Mouse (Mus musculus): ENCODE measurements around the gene Stard7. TPM values are rescaled to one million over a fixed set of nuclear protein-coding genes. Genes with fewer than 3 reads are reported as not detected.

Gene Stard7
- total RNA-seq, 2 experiments from 2014 or later, result 98.8 to 104 TPM

Other genes starting within 250 kb of the Stard7 start
- gene Blvra, start 199.6 kb upstream of the Stard7 start, total RNA-seq (2021), result 10 to 100 TPM; 15.5 to 16.4 TPM
- 10 to 100 TPM in 1 of 2 experiments, 1 to 10 TPM in 1; 9.0 to 12.5 TPM for gene Ncaph, start 136.3 kb upstream of the Stard7 start, total RNA-seq (2021)
- 1 to 10 TPM; 6.7 to 8.0 TPM for gene Itpripl1, start 126.8 kb upstream of the Stard7 start, total RNA-seq (2021)
- under 1 TPM; 0.52 to 0.93 TPM for gene 1810024B03Rik, start 61.9 kb upstream of the Stard7 start, total RNA-seq (2021)
- gene Snrnp200, start 61.8 kb upstream of the Stard7 start, total RNA-seq (2021), result 10 to 100 TPM; 44.2 to 47.0 TPM
- gene Ciao1, start 22.4 kb upstream of the Stard7 start, total RNA-seq (2021), result 10 to 100 TPM; 43.2 to 49.9 TPM
- 10 to 100 TPM; 39.0 to 41.8 TPM for gene Tmem127, start 22.3 kb upstream of the Stard7 start, total RNA-seq (2021)
- gene Dusp2, start 65.9 kb downstream of the Stard7 start, total RNA-seq (2021), result 1 to 10 TPM; 2.6 TPM
- under 1 TPM in 1 of 2 experiments, not detected in 1; 0.16 TPM for gene Astl, start 68.4 kb downstream of the Stard7 start, total RNA-seq (2021)
- 1 to 10 TPM; 1.4 to 1.8 TPM for gene Adra2b, start 93.0 kb downstream of the Stard7 start, total RNA-seq (2021)
- gene Gpat2, start 155.0 kb downstream of the Stard7 start, total RNA-seq (2021), result under 1 TPM; 0.09 TPM
- 10 to 100 TPM; 10.1 to 12.4 TPM for gene Fahd2a, start 174.3 kb downstream of the Stard7 start, total RNA-seq (2021)